Mouse (Mus musculus) midbrain, embryonic 12.5 days (tissue): ENCODE measurements around the gene Tmem169. TPM values are rescaled to one million over a fixed set of nuclear protein-coding genes. Genes with fewer than 3 reads are reported as not detected.
A peak's percentile ranks its signal among the peaks of the same experiment; 100 is the strongest.
"Not testable (repeated sequence)": the region's sequence is repeated elsewhere in the genome, so short reads cannot be mapped to it uniquely, and the experiment has no call there.

Source experiments
- ATAC-seq: fragments of 200-750 bp; cut with Nextera tagmentation; 2 replicates; pipeline ENCODE4 v1.8.0; 2017; ENCODE audit warnings: low read depth, moderate TSS enrichment, moderate library complexity; ENCODE audit not compliant: low FRiP score
- H3K27ac ChIP-seq: fragments of 300-500 bp; sonication (generic); replicated peaks from 2 replicates; pipeline ENCODE4 v1.5.1; 2016; ENCODE audit warnings: mild to moderate bottlenecking
- H3K27me3 ChIP-seq: fragments of 300-500 bp; sonication (generic); 2 replicates; pipeline ENCODE4 v1.6.1; 2016; ENCODE audit warnings: mild to moderate bottlenecking
- H3K36me3 ChIP-seq: fragments of 300-500 bp; sonication (generic); 2 replicates; pipeline ENCODE4 v1.6.1; 2016
- H3K4me1 ChIP-seq: fragments of 300-500 bp; sonication (generic); 2 replicates; pipeline ENCODE4 v1.6.1; 2016
- H3K4me2 ChIP-seq: fragments of 300-500 bp; sonication (generic); replicated peaks from 2 replicates; pipeline ENCODE4 v1.6.1; 2016; ENCODE audit warnings: mild to moderate bottlenecking, moderate library complexity
- H3K4me3 ChIP-seq: fragments of 300-500 bp; sonication (generic); 2 replicates; pipeline ENCODE4 v1.5.1; 2016; ENCODE audit warnings: mild to moderate bottlenecking
- H3K9ac ChIP-seq: fragments of 300-500 bp; sonication (generic); replicated peaks from 2 replicates; pipeline ENCODE4 v1.6.1; 2016; ENCODE audit warnings: mild to moderate bottlenecking, moderate library complexity
- H3K9me3 ChIP-seq: fragments of 300-500 bp; sonication (generic); 2 replicates; pipeline ENCODE4 v1.6.1; 2016; ENCODE audit warnings: mild to moderate bottlenecking
- WGBS: fragments of 180-500 bp; shearing (Covaris S2); methylation state at CpG from one replicate; pipeline ENCODE4 v1.1.7; 2016; 5-methylcytosine and 5-hydroxymethylcytosine counted together
- polyA plus RNA-seq: library from polyadenylated mRNA; unstranded; fragments of >200 nt; fragmentation: Nextera tagmentation; extraction: Ambion mirVana; gene quantifications from 2 replicates; pipeline ENCODE4 v1.2.1, GENCODE M21; 2016

The Tmem169 gene
- polyA plus RNA-seq = 23.2 and 25.4 TPM in 2 replicates

DNA sequence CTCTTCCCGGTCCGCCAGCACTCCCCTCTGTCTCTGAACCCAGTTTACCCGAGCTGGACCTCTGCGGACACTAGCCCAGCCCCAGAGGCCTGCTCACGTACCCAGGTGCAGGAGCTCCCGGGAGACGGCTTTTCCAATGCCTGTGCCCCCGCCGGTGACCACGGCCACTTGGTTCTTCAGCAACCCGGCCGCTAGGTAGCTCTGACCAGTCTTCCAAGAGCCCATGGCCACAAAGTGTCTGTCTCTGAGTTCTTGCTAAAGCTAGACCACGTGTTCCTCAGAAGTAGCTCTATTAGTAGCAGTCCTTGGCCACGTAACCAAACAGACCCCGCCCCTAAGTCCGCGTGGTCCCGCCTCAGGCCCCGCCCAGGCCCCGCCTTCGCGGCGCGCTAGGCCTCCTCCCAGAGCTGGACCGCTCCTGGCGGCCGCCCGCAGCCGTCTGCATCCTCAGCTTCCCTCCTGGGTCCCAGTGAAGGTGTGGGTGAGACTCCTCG lies at the start of gene Tmem169, which contains the start of gene Pecr:
Gene Tmem169 (plus strand): TSS at position 378 of the 494 bp plus-strand sequence.
Gene Pecr (minus strand): TSS at position 323 of the 494 bp plus-strand sequence.
- Histone ChIP-seq H3K9me3 (no peaks in the 10 kb centered on the region), H3K9ac (peak within 1 kb of the TSS; percentile 63), H3K36me3 (no peaks in the 10 kb centered on the region), H3K4me3 (peak within 1 kb of the TSS; percentile 53), H3K27ac (peak within 1 kb of the TSS; percentile 74), H3K4me2 (peak within 1 kb of the TSS; percentile 87), H3K27me3 (no peaks in the 10 kb centered on the region), H3K4me1 (peaks cover 32% of the 10 kb centered on the region)
- under 1% methylated on average over 30 of the region's 30 CpGs for WGBS
- peak; percentile 97 for ATAC-seq

DNA sequence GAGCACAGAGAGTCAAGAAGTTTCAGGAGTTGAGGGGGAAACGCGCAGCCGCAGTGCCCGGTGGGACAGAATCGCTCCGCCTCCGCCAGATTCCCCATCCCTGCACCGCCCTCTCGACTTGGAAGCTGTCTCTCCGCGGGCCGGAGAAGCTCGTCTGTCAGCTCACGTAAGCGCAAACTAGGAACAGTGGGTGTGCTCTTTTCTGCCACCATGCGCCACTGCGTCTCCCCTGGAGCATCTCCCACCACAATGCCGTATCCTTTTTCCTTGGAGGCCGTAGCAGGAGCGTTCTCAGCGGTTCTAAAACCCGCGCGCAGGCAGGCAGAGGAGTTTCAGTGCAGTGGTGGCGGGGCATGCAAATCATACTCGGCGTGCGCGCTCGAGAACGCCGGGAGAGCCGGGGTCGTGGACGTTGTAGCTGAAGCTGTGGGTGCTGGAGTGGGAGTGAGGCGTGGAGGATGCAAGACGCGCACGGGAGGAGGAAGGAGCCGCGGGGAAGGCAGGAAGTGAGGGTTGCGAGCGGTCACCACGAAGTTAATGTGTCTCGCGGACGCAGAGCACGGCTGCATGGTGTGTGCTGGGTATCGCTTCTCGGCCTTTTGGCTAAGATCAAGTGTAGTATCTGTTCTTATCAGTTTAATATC lies 47.7 kb upstream of the Tmem169 start:
- H3K4me1 ChIP-seq, H3K36me3 ChIP-seq, H3K9me3 ChIP-seq: not testable (repeated sequence)
- H3K4me3 ChIP-seq = peak overlapping the region; percentile 58
- peaks cover 38% of the 10 kb centered on the region for H3K27me3 ChIP-seq
- under 1% methylated on average over 35 of the region's 50 CpGs for WGBS
- H3K27ac ChIP-seq = peak overlapping the region; percentile 73
- H3K9ac ChIP-seq = peak overlapping the region; percentile 60
- H3K4me2 ChIP-seq = peak overlapping the region; percentile 71
- ATAC-seq = peak; percentile 89

DNA sequence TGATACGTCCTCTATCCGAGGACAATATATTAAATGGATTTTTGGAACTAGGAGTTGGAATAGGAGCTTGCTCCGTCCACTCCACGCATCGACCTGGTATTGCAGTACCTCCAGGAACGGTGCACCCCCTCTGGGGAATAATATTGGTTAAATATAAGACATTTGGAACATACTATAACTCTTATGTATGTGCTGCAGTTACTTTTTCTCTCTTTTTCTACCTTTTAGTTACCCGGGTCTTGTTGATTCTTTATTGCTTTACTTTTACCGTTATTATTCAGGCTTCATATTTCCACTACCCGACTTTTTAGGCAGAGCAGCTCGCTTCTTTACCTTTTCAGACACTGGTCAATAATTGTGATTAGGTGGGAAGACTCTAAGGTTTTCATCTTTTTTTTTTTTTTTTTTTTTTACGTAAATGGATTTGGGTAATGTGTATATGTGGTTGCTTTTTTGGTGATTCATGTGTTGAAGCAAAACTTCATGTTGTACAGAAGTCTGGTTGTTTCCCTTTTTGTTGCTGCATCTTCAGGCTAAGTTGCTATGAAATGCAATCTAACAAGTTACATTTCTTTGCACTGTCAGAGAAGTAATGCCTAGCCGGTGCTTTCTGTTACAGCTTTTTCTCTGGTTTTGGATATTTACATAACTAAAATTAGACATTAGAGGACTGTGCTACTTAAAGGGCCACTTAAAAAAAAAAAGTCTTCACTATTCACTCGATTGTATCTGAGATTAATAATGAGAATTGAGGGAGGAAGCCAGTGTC lies 47.0 kb upstream of the Tmem169 start:
- WGBS = 8% methylated on average over 11 of the region's 13 CpGs
- peak overlapping the region; percentile 35 for H3K4me2 ChIP-seq
- H3K4me3 ChIP-seq = peak overlapping the region; percentile 23
- H3K27me3 ChIP-seq = peaks cover 38% of the 10 kb centered on the region
- no peak overlapping the region for H3K27ac ChIP-seq
- no peaks in the 10 kb centered on the region for H3K36me3 ChIP-seq
- H3K9me3 ChIP-seq = no peaks in the 10 kb centered on the region
- H3K4me1 ChIP-seq = no peaks in the 10 kb centered on the region; the same call in 1 of the 2 replicates
- peak; percentile 66; the same call in 1 of the 2 replicates for ATAC-seq
- no peak overlapping the region for H3K9ac ChIP-seq

DNA sequence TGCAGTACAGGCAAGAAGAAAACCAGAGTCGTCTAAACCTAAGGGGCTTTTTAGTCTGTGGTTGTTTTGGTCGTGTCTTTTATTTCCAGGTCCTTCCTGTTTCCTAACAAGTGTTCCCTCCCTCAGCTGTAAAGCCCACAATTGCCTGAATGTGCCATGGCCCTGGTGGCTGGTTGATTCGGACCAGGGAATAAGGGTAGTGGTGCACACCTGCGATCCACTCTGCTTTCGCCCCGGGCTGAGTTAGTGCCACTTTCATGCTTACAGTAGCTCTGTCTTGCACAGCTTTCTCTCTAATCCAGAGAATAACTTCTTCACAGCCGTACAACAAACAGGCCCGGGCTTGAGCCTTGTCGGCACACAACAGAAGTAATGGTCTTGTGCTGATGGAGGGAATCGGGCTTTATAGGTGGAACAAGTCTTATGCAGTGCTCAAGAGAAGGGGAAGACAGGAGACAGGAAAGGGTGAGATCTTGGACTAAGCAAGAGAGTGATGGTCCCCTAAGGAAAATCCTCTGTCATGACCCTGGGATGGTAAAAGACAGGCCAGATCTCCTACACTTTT lies 46.1 kb upstream of the Tmem169 start:
- Histone ChIP-seq H3K9me3 (no peaks in the 10 kb centered on the region), H3K4me1 (no peaks in the 10 kb centered on the region; the same call in 1 of the 2 replicates), H3K27me3 (peaks cover 35% of the 10 kb centered on the region), H3K4me2 (no peak overlapping the region), H3K36me3 (no peaks in the 10 kb centered on the region), H3K27ac (no peak overlapping the region), H3K4me3 (no peak overlapping the region), H3K9ac (no peak overlapping the region)
- 61% methylated on average over 10 of the region's 10 CpGs for WGBS
- no peak for ATAC-seq

DNA sequence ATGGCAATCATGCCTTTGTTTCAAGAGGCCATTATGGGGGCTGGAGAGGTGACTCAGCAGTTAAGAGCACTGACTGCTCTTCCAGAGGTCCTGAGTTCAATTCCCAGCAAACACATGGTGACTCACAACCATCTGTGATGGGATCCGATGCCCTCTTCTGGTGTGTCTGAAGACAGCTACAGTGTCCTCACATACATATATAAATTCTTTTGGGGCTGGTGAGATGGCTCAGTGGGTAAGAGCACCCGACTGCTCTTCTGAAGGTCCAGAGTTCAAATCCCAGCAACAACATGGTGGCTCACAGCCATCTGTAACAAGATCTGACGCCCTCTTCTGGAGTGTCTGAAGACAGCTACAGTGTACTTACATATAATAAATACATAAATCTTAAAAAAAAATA lies 45.1 kb upstream of the Tmem169 start:
- 83% methylated on average over 3 of the region's 3 CpGs for WGBS
- H3K27ac ChIP-seq, H3K9me3 ChIP-seq, H3K4me3 ChIP-seq, H3K4me2 ChIP-seq, ATAC-seq, H3K4me1 ChIP-seq, H3K9ac ChIP-seq, H3K36me3 ChIP-seq: not testable (repeated sequence)
- H3K27me3 ChIP-seq = peaks cover 28% of the 10 kb centered on the region

DNA sequence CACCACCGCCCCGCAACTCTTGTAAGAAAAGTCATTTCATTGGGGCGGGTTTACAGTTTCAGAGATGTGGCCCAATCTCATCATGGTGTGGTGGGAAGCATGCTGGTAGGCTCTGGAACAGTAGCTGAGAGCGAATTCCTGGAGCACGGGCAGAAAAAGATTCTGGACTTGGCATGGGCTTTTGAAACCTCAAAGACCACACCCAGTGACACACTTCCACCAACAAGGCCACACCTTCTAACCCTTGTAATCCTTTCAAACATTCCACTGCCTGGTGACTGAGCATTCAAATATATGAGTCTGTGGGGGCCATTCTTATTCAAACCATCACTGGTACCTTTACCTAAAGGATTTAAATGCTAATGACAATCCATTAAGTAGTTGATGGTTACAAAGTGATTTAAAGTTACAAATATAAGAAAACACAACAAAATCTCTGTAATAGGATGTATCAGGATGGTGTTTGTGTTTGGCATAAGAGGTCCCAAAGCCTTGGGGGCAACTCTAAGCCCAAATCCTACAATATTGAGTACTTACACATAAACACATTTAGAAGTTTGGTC lies 41.5 kb upstream of the Tmem169 start:
- Histone ChIP-seq H3K4me2 (no peak overlapping the region), H3K27me3 (peaks cover 12% of the 10 kb centered on the region), H3K27ac (no peak overlapping the region), H3K9me3 (no peaks in the 10 kb centered on the region), H3K36me3 (no peaks in the 10 kb centered on the region), H3K4me3 (no peak overlapping the region), H3K9ac (no peak overlapping the region), H3K4me1 (no peaks in the 10 kb centered on the region)
- no peak for ATAC-seq
- 89% methylated on average over 5 of the region's 5 CpGs for WGBS

DNA sequence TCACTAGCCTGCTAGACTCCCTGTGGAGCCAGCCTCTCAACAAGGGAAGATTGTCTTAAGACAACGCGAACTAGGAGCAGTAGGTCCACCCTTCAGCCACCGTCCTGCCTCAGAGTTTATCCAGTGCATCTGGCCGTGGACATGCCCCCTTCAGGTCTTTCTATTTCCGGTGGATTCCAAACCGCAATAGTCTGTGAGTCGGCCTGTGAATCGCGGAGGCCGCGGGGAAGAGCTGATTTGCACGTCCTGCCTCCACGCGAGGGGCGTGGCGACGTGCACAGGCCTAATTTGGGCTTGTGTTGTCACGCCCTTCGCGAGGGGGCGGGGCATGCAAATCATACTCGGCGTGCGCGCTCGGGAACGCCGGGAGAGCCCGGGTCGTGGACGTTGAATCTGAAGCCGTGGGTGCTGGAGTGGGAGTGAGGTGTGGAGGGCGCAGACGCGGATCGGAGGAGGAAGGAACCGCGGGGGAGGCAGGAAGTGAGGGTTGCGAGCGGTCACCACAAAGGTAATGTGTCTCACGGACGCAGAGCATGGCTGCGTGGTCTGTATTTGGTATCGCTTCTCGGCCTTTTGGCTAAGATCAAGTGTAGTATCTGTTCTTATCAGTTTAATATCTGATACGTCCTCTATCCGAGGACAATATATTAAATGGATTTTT lies 40.4 kb upstream of the Tmem169 start:
- peak overlapping the region; percentile 69 for H3K9ac ChIP-seq
- no peaks in the 10 kb centered on the region for H3K9me3 ChIP-seq
- H3K27ac ChIP-seq = peak overlapping the region; percentile 91
- H3K27me3 ChIP-seq = peaks cover 3% of the 10 kb centered on the region; the same call in 1 of the 2 replicates
- under 1% methylated on average over 47 of the region's 47 CpGs for WGBS
- peak; percentile 95 for ATAC-seq
- no peaks in the 10 kb centered on the region for H3K36me3 ChIP-seq
- peak overlapping the region; percentile 57 for H3K4me2 ChIP-seq
- H3K4me1 ChIP-seq = no peaks in the 10 kb centered on the region
- peak overlapping the region; percentile 43 for H3K4me3 ChIP-seq

DNA sequence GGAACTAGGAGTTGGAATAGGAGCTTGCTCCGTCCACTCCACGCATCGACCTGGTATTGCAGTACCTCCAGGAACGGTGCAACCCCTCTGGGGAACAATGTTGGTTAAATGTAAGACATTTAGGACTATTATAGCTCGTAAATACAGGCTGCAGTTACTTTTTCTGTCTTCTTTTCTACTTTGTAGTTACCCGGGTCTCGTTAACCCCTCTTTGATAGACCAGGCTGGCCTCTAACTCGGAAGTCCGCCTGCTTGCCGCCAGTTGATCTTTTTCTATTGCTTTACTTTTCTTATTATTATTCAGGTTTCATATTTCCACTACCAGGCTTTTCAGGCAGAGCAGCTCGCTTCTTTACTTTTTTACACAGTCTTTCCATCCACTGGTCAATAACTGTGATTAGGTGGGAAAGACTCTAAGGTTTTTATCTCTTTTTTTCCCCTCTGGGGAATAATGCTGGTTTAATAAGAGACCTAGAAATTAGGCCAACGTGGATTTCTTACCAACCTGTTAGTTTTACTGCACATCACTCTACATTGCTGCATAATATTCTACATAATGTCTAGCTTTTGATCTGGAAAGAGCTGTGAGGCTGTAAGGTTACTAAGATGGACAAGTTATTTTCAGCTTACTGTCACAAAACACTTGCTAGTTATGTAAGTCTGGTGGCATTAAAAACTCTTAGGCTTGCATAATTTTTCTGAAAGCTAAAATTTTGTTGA lies 39.7 kb upstream of the Tmem169 start:
- H3K4me3 ChIP-seq = peak overlapping the region; percentile 43; the same call in 1 of the 2 replicates
- no peak; the same call in 1 of the 2 replicates for ATAC-seq
- under 1% methylated on average over 12 of the region's 12 CpGs for WGBS

DNA sequence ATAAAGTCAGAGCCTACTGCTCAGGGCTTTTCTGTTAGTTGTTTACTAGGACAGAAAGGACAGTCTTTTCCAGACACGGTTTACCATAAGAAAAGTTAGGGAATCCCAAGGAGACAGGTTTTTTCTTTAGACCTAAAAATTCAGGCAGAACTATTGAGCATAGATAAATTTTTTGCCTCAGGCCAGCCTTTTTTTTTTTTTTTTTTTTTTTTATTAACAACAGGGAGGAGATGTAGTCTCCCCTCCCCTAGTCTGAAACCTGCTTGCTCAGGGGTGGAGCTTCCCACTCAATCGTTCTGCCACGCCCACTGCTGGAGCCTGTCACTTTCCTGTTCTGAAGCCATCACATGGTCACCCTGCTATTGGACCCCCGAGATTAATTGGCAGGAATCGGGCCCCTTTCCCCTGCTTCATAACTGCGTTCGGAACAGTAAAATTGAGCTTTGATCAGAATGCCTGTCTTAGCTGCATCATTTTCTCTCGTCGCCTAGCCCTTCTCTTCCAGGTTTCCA lies 35.9 kb upstream of the Tmem169 start:
- not testable (repeated sequence) for H3K4me2 ChIP-seq, H3K27ac ChIP-seq, H3K4me3 ChIP-seq, H3K4me1 ChIP-seq, ATAC-seq, H3K9me3 ChIP-seq, H3K9ac ChIP-seq, H3K36me3 ChIP-seq, H3K27me3 ChIP-seq
- 55% methylated on average over 9 of the region's 9 CpGs for WGBS

More for the DNA sequence above, 39.7 kb upstream of the Tmem169 start:
- H3K4me1 ChIP-seq = no peaks in the 10 kb centered on the region
- peak overlapping the region; percentile 91 for H3K27ac ChIP-seq
- no peaks in the 10 kb centered on the region for H3K36me3 ChIP-seq
- no peaks in the 10 kb centered on the region for H3K9me3 ChIP-seq
- H3K9ac ChIP-seq = no peak overlapping the region
- H3K4me2 ChIP-seq = peak overlapping the region; percentile 57
- no peaks in the 10 kb centered on the region; the same call in 1 of the 2 replicates for H3K27me3 ChIP-seq

DNA sequence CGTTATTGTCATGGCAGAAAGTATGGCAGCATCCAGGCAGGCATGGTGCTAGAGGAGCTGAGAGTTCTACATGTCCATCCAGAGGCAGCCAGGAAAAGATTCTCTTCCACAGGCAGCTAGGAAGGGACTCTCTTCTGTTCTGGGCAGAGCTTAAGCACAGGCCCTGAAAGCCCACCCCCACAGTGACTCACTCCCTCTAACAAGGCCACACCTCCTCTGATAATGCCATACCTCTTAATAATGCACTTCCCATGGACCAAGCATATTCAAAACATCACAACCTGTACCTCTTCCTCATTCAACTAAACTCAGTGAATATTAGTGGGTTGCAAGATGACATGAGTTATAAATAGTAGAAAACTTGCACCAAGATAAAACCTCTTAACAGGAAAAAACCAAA lies 32.4 kb upstream of the Tmem169 start:
- 94% methylated on average over 1 of the region's 1 CpGs for WGBS
- ATAC-seq = no peak

More for the DNA sequence above, 32.4 kb upstream of the Tmem169 start:
- peaks cover 6% of the 10 kb centered on the region for H3K27me3 ChIP-seq
- H3K4me1 ChIP-seq = peaks cover 14% of the 10 kb centered on the region
- no peaks in the 10 kb centered on the region for H3K36me3 ChIP-seq
- H3K4me2 ChIP-seq = no peak overlapping the region
- H3K27ac ChIP-seq = no peak overlapping the region
- H3K9ac ChIP-seq = no peak overlapping the region
- no peaks in the 10 kb centered on the region for H3K9me3 ChIP-seq
- H3K4me3 ChIP-seq = no peak overlapping the region
